Mouse (Mus musculus): ENCODE results near the gene Rxra.

- TF ChIP-seq GATA1 (IDR thresholded peaks at IDR 0.05; ENCODE audit: low read length) (no peak), TAL1 (IDR thresholded peaks at IDR 0.05; ENCODE audit: low read length) (no peak)
These were observed 56.8 kb downstream of the Rxra start for GRCm38 (mm10) chr2:27733021-27733420.
